Mouse (Mus musculus): ENCODE data around the gene Elobl. TPM values are rescaled to one million over a fixed set of nuclear protein-coding genes. Genes with fewer than 3 reads are reported as not detected.

Gene Elobl
- polyA plus RNA-seq, 1 experiment from 2014 or later = not detected

- no peak overlapping the region for H3K9ac ChIP-seq (ENCODE audit: low read depth, low read length)
- H3K27me3 ChIP-seq (replicated peaks; ENCODE audit: control insufficient read depth, insufficient read depth, low read length) = no peaks in the 10 kb centered on the region
- no peak overlapping the region for H3K4me3 ChIP-seq (ENCODE audit: low read length)
- H3K4me1 ChIP-seq (ENCODE audit: control insufficient read depth, insufficient read depth, low read length) = 0 out of 2 replicates have a peak, but pooled peaks cover 8% of the 10 kb centered on the region
- H3K4me2 ChIP-seq (ENCODE audit: low read depth, low read length) = no peak overlapping the region
- H3K9me3 ChIP-seq (ENCODE audit: control insufficient read depth, low read length) = no peaks in the 10 kb centered on the region
- 85% methylated on average over 7 of the region's 7 CpGs for WGBS
- ATAC-seq = no peak
- H3K27ac ChIP-seq (ENCODE audit: low read length) = no peak overlapping the region
- H3K36me3 ChIP-seq (ENCODE audit: control insufficient read depth, insufficient read depth, low read length) = peaks cover 2% of the 10 kb centered on the region; the same call in 1 of the 2 replicates
Observed at GRCm38 (mm10) chr11:88994492-88994891, 27.8 kb upstream of the Elobl start.

- Histone ChIP-seq H3K27me3 (replicated peaks; ENCODE audit: control insufficient read depth, insufficient read depth, low read length) (no peaks in the 10 kb centered on the region), H3K9me3 (ENCODE audit: control insufficient read depth, low read length) (no peaks in the 10 kb centered on the region), H3K36me3 (ENCODE audit: control insufficient read depth, insufficient read depth, low read length) (peaks cover 2% of the 10 kb centered on the region; the same call in 1 of the 2 replicates), H3K4me3 (ENCODE audit: low read length) (no peak overlapping the region), H3K9ac (ENCODE audit: low read depth, low read length) (0 out of 2 replicates have a peak overlapping the region, but pooled peaks have one; percentile 17), H3K4me1 (ENCODE audit: control insufficient read depth, insufficient read depth, low read length) (0 out of 2 replicates have a peak, but pooled peaks cover 5% of the 10 kb centered on the region), H3K27ac (ENCODE audit: low read length) (no peak overlapping the region), H3K4me2 (ENCODE audit: low read depth, low read length) (no peak overlapping the region)
- WGBS = 22% methylated on average over 5 of the region's 5 CpGs
- peak; percentile 35; the same call in 1 of the 2 replicates for ATAC-seq
Observed at GRCm38 (mm10) chr11:88993625-88994024, 26.9 kb upstream of the Elobl start.

GRCm38 (mm10) chr11:88993186-88993585, 26.5 kb upstream of the Elobl start:
- Histone ChIP-seq H3K27me3 (replicated peaks; ENCODE audit: control insufficient read depth, insufficient read depth, low read length) (no peaks in the 10 kb centered on the region), H3K27ac (ENCODE audit: low read length) (no peak overlapping the region), H3K9ac (ENCODE audit: low read depth, low read length) (no peak overlapping the region), H3K36me3 (ENCODE audit: control insufficient read depth, insufficient read depth, low read length) (peaks cover 2% of the 10 kb centered on the region; the same call in 1 of the 2 replicates), H3K4me3 (ENCODE audit: low read length) (no peak overlapping the region), H3K9me3 (ENCODE audit: control insufficient read depth, low read length) (no peaks in the 10 kb centered on the region), H3K4me1 (ENCODE audit: control insufficient read depth, insufficient read depth, low read length) (0 out of 2 replicates have a peak, but pooled peaks cover 4% of the 10 kb centered on the region), H3K4me2 (ENCODE audit: low read depth, low read length) (no peak overlapping the region)
- 55% methylated on average over 7 of the region's 7 CpGs for WGBS
- no peak for ATAC-seq

- H3K9ac ChIP-seq (ENCODE audit: low read depth, low read length) = no peak overlapping the region
- ATAC-seq = 0 out of 2 replicates have a peak, but pooled peaks have one; percentile 38
- no peaks in the 10 kb centered on the region for H3K9me3 ChIP-seq (ENCODE audit: control insufficient read depth, low read length)
- 68% methylated on average over 5 of the region's 5 CpGs for WGBS
- H3K27me3 ChIP-seq (replicated peaks; ENCODE audit: control insufficient read depth, insufficient read depth, low read length) = no peaks in the 10 kb centered on the region
- no peak overlapping the region for H3K4me3 ChIP-seq (ENCODE audit: low read length)
- H3K36me3 ChIP-seq (ENCODE audit: control insufficient read depth, insufficient read depth, low read length) = peaks cover 2% of the 10 kb centered on the region; the same call in 1 of the 2 replicates
- H3K4me2 ChIP-seq (ENCODE audit: low read depth, low read length) = no peak overlapping the region
- no peaks in the 10 kb centered on the region for H3K4me1 ChIP-seq (ENCODE audit: control insufficient read depth, insufficient read depth, low read length)
- no peak overlapping the region for H3K27ac ChIP-seq (ENCODE audit: low read length)
Observed at GRCm38 (mm10) chr11:88989530-88989929, 22.8 kb upstream of the Elobl start.

GRCm38 (mm10) chr11:88988956-88989355, 22.2 kb upstream of the Elobl start:
- ATAC-seq = no peak
- 75% methylated on average over 5 of the region's 5 CpGs for WGBS
- no peaks in the 10 kb centered on the region for H3K9me3 ChIP-seq (ENCODE audit: control insufficient read depth, low read length)

GRCm38 (mm10) chr11:88986616-88987015, 19.9 kb upstream of the Elobl start:
- Histone ChIP-seq H3K9me3 (ENCODE audit: control insufficient read depth, low read length) (no peaks in the 10 kb centered on the region), H3K27ac (ENCODE audit: low read length) (no peak overlapping the region), H3K4me2 (ENCODE audit: low read depth, low read length) (no peak overlapping the region), H3K9ac (ENCODE audit: low read depth, low read length) (no peak overlapping the region), H3K4me3 (ENCODE audit: low read length) (no peak overlapping the region), H3K36me3 (ENCODE audit: control insufficient read depth, insufficient read depth, low read length) (peaks cover 2% of the 10 kb centered on the region; the same call in 1 of the 2 replicates), H3K27me3 (replicated peaks; ENCODE audit: control insufficient read depth, insufficient read depth, low read length) (no peaks in the 10 kb centered on the region), H3K4me1 (ENCODE audit: control insufficient read depth, insufficient read depth, low read length) (no peaks in the 10 kb centered on the region)
- ATAC-seq = no peak
- WGBS = 90% methylated on average over 10 of the region's 10 CpGs

More at GRCm38 (mm10) chr11:88988956-88989355, 22.2 kb upstream of the Elobl start:
- Histone ChIP-seq H3K4me3 (ENCODE audit: low read length) (no peak overlapping the region), H3K9ac (ENCODE audit: low read depth, low read length) (no peak overlapping the region), H3K27me3 (replicated peaks; ENCODE audit: control insufficient read depth, insufficient read depth, low read length) (no peaks in the 10 kb centered on the region), H3K4me1 (ENCODE audit: control insufficient read depth, insufficient read depth, low read length) (no peaks in the 10 kb centered on the region), H3K36me3 (ENCODE audit: control insufficient read depth, insufficient read depth, low read length) (peaks cover 2% of the 10 kb centered on the region; the same call in 1 of the 2 replicates), H3K27ac (ENCODE audit: low read length) (no peak overlapping the region), H3K4me2 (ENCODE audit: low read depth, low read length) (no peak overlapping the region)

GRCm38 (mm10) chr11:88981337-88981736, 14.6 kb upstream of the Elobl start:
- H3K36me3 ChIP-seq (ENCODE audit: control insufficient read depth, insufficient read depth, low read length) = no peaks in the 10 kb centered on the region
- no peaks in the 10 kb centered on the region for H3K27me3 ChIP-seq (replicated peaks; ENCODE audit: control insufficient read depth, insufficient read depth, low read length)
- H3K4me1 ChIP-seq (ENCODE audit: control insufficient read depth, insufficient read depth, low read length) = no peaks in the 10 kb centered on the region
- no peak for ATAC-seq
- no peak overlapping the region for H3K27ac ChIP-seq (ENCODE audit: low read length)
- 88% methylated on average over 8 of the region's 8 CpGs for WGBS
- no peak overlapping the region for H3K4me3 ChIP-seq (ENCODE audit: low read length)
- H3K9ac ChIP-seq (ENCODE audit: low read depth, low read length) = no peak overlapping the region
- H3K4me2 ChIP-seq (ENCODE audit: low read depth, low read length) = no peak overlapping the region
- no peaks in the 10 kb centered on the region for H3K9me3 ChIP-seq (ENCODE audit: control insufficient read depth, low read length)

GRCm38 (mm10) chr11:88977188-88977587, 10.5 kb upstream of the Elobl start:
- no peak overlapping the region for H3K4me3 ChIP-seq (ENCODE audit: low read length)
- H3K4me1 ChIP-seq (ENCODE audit: control insufficient read depth, insufficient read depth, low read length) = 0 out of 2 replicates have a peak, but pooled peaks cover 4% of the 10 kb centered on the region
- ATAC-seq = no peak
- 93% methylated on average over 5 of the region's 5 CpGs for WGBS
- no peak overlapping the region for H3K27ac ChIP-seq (ENCODE audit: low read length)
- H3K36me3 ChIP-seq (ENCODE audit: control insufficient read depth, insufficient read depth, low read length) = no peaks in the 10 kb centered on the region
- no peaks in the 10 kb centered on the region for H3K9me3 ChIP-seq (ENCODE audit: control insufficient read depth, low read length)
- H3K4me2 ChIP-seq (ENCODE audit: low read depth, low read length) = no peak overlapping the region
- no peaks in the 10 kb centered on the region for H3K27me3 ChIP-seq (replicated peaks; ENCODE audit: control insufficient read depth, insufficient read depth, low read length)
- no peak overlapping the region for H3K9ac ChIP-seq (ENCODE audit: low read depth, low read length)

GRCm38 (mm10) chr11:88976320-88976719, 9.6 kb upstream of the Elobl start:
- Histone ChIP-seq H3K9me3 (ENCODE audit: control insufficient read depth, low read length) (no peaks in the 10 kb centered on the region), H3K27ac (ENCODE audit: low read length) (no peak overlapping the region), H3K4me1 (ENCODE audit: control insufficient read depth, insufficient read depth, low read length) (0 out of 2 replicates have a peak, but pooled peaks cover 4% of the 10 kb centered on the region), H3K4me2 (ENCODE audit: low read depth, low read length) (no peak overlapping the region), H3K4me3 (ENCODE audit: low read length) (no peak overlapping the region), H3K36me3 (ENCODE audit: control insufficient read depth, insufficient read depth, low read length) (no peaks in the 10 kb centered on the region), H3K9ac (ENCODE audit: low read depth, low read length) (no peak overlapping the region), H3K27me3 (replicated peaks; ENCODE audit: control insufficient read depth, insufficient read depth, low read length) (no peaks in the 10 kb centered on the region)
- 99% methylated on average over 2 of the region's 2 CpGs for WGBS
- no peak for ATAC-seq
